Mouse (Mus musculus) hindbrain, embryonic 14.5 days (tissue): ENCODE data around the gene Irak3. TPM values are rescaled to one million over a fixed set of nuclear protein-coding genes. Genes with fewer than 3 reads are reported as not detected.
"Not testable (repeated sequence)": the region's sequence is repeated elsewhere in the genome, so short reads cannot be mapped to it uniquely, and the experiment has no call there.

Experiments used
- ATAC-seq: fragments of 200-750 bp; cut with Nextera tagmentation; 2 replicates; pipeline ENCODE4 v1.8.0; 2017; ENCODE audit warnings: moderate number of reproducible peaks, mild to moderate bottlenecking, moderate TSS enrichment, moderate library complexity; ENCODE audit not compliant: low FRiP score
- DNase-seq: peaks from one replicate; pipeline ENCODE4 v3.0.0-alpha.2; 2015; ENCODE audit warnings: low spot score
- H3K27ac ChIP-seq: fragments of 300-500 bp; sonication (generic); 2 replicates; pipeline ENCODE4 v1.5.1; 2014; ENCODE audit warnings: mild to moderate bottlenecking, moderate library complexity
- H3K27me3 ChIP-seq: fragments of 300-500 bp; sonication (generic); 2 replicates; pipeline ENCODE4 v1.6.1; 2014; ENCODE audit warnings: mild to moderate bottlenecking, low read length, mixed read lengths; ENCODE audit not compliant: control insufficient read depth, insufficient read depth
- H3K36me3 ChIP-seq: fragments of 300-500 bp; sonication (generic); replicated peaks from 2 replicates; pipeline ENCODE4 v1.6.1; 2014; ENCODE audit not compliant: control insufficient read depth, insufficient read depth
- H3K4me1 ChIP-seq: fragments of 300-500 bp; sonication (generic); replicated peaks from 2 replicates; pipeline ENCODE4 v1.6.1; 2014; ENCODE audit warnings: antibody characterized with exemption, low read length, mixed read lengths; ENCODE audit not compliant: control insufficient read depth, insufficient read depth
- H3K4me2 ChIP-seq: fragments of 300-500 bp; sonication (generic); replicated peaks from 2 replicates; pipeline ENCODE4 v1.6.1; 2014; ENCODE audit warnings: mild to moderate bottlenecking, moderate library complexity
- H3K4me3 ChIP-seq: fragments of 300-500 bp; sonication (generic); replicated peaks from 2 replicates; pipeline ENCODE4 v1.5.1; 2014; ENCODE audit warnings: mild to moderate bottlenecking, low read length
- H3K9ac ChIP-seq: fragments of 300-500 bp; sonication (generic); 2 replicates; pipeline ENCODE4 v1.6.1; 2014
- H3K9me3 ChIP-seq: fragments of 300-500 bp; sonication (generic); 2 replicates; pipeline ENCODE4 v1.6.1; 2016; ENCODE audit warnings: low read length; ENCODE audit not compliant: control insufficient read depth
- WGBS: fragments of 180-500 bp; shearing (Covaris S2); extraction: QIAGEN DNeasy Blood & Tissue Kit; methylation state at CpG from one replicate; pipeline ENCODE4 v1.1.7; 2014; 5-methylcytosine and 5-hydroxymethylcytosine counted together
- polyA plus RNA-seq: library from polyadenylated mRNA; unstranded; fragments of >200 nt; fragmentation: Nextera tagmentation; extraction: Ambion mirVana; gene quantifications from 2 replicates; pipeline ENCODE4 v1.2.1, GENCODE M21; 2014

Irak3 gene
- polyA plus RNA-seq, 1 experiment from 2014 or later: 0.51 TPM

DNA sequence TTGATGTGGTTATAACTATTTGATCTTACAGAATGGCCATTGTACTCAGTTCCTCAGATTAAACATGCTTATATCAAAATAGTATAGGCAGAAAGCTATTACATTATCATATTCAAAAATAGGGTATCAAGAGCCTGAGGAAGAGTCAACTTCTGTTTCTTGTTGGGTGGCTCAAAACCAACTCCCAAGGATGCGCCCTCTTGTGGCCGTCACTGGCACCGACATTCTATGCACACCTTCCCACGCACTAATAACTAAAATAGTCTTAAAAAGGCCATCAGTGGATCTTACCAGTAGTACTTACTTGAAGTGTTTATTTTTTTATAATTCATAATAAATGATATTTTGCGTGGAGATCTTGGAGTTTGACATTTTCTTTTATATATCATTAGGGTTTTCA, 29.8 kb upstream of the Irak3 start:
- ATAC-seq: no peak
- no peaks in the 10 kb centered on the region for H3K27me3 ChIP-seq
- DNase-seq: peak; percentile 79
- H3K9ac ChIP-seq: no peak overlapping the region
- no peak overlapping the region for H3K27ac ChIP-seq
- H3K4me1 ChIP-seq: peaks cover 9% of the 10 kb centered on the region; the same call in 1 of the 2 replicates
- 27% methylated on average over 5 of the region's 5 CpGs for WGBS
- H3K4me2 ChIP-seq: no peak overlapping the region
- peaks cover 40% of the 10 kb centered on the region for H3K36me3 ChIP-seq
- no peaks in the 10 kb centered on the region for H3K9me3 ChIP-seq
- no peak overlapping the region for H3K4me3 ChIP-seq

DNA sequence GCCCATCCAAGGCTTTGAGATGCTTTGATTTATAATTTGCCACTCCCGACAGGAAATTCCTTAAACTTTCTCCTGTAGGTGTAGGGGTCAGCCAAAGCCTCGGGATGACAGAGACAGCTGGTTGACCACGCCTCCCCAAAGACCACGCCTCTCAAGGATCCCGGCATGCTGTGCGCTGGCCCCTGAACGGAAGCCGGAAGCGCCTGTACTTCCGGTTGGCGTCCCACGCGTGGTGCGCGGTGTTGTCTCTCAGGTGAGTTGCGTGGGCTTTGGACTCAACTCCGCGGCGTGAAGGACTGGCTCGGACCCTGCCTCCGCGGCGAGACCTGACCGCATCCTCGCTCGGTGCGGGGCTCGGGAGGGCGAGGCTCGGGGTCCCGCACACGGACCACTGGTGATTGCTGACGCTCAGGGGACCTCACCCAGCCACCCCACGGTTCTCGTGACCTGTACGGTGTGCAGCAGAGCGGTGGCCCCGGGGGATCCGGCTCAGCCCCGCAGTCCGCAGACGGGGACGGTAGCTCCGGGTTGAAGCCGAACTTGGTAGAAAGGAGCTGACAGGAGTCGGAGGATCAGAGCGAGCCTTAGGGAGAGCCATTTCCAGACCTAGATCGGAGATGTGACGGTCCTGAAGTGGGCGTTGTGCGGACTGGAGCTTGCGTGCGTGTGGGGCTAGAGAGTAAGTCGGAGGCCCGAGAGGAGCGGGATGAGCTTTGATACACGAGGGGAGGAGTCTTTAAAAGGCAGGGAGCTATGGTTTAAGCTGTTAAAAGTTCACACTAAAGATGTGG, 25.1 kb upstream of the Irak3 start, which contains the start of gene Llph:
Llph (plus strand) TSS at position 200 of the 791 bp plus-strand sequence.
- H3K27ac ChIP-seq: peak within 1 kb of the TSS; percentile 43; the same call in 1 of the 2 replicates
- no peaks in the 10 kb centered on the region for H3K9me3 ChIP-seq
- peak within 1 kb of the TSS; percentile 90 for H3K4me2 ChIP-seq
- no peaks in the 10 kb centered on the region for H3K27me3 ChIP-seq
- ATAC-seq: peak; percentile 95
- H3K9ac ChIP-seq: peak within 1 kb of the TSS; percentile 76
- peak within 1 kb of the TSS; percentile 90 for H3K4me3 ChIP-seq
- H3K4me1 ChIP-seq: peaks cover 9% of the 10 kb centered on the region; the same call in 1 of the 2 replicates
- peak; percentile 86 for DNase-seq
- WGBS: under 1% methylated on average over 57 of the region's 57 CpGs
- H3K36me3 ChIP-seq: peaks cover 44% of the 10 kb centered on the region

DNA sequence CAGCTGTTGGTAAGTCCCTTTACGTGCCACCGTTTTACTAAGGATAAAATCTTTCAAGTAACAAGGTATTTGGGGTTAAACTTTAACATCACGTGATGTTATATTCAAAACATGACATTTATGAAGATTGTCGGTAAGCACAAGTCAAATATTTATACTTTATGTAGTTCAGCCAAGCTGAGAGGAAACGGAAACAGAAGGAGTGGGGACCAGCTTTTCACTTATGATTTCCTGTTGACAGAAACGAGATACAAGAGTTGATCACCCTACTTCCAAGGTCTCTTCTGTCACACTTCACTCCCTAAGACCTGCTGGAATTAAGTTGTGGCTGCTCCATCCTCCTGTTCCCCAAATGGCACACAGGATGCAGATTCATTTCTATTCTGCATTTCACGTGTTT, 18.8 kb upstream of the Irak3 start:
- Histone ChIP-seq H3K27me3 (no peaks in the 10 kb centered on the region), H3K4me1 (no peaks in the 10 kb centered on the region), H3K9me3 (no peaks in the 10 kb centered on the region), H3K36me3 (peaks cover 59% of the 10 kb centered on the region), H3K4me2 (no peak overlapping the region), H3K9ac (no peak overlapping the region), H3K27ac (no peak overlapping the region), H3K4me3 (no peak overlapping the region)
- 87% methylated on average over 7 of the region's 7 CpGs for WGBS
- DNase-seq (no peak), ATAC-seq (no peak)

DNA sequence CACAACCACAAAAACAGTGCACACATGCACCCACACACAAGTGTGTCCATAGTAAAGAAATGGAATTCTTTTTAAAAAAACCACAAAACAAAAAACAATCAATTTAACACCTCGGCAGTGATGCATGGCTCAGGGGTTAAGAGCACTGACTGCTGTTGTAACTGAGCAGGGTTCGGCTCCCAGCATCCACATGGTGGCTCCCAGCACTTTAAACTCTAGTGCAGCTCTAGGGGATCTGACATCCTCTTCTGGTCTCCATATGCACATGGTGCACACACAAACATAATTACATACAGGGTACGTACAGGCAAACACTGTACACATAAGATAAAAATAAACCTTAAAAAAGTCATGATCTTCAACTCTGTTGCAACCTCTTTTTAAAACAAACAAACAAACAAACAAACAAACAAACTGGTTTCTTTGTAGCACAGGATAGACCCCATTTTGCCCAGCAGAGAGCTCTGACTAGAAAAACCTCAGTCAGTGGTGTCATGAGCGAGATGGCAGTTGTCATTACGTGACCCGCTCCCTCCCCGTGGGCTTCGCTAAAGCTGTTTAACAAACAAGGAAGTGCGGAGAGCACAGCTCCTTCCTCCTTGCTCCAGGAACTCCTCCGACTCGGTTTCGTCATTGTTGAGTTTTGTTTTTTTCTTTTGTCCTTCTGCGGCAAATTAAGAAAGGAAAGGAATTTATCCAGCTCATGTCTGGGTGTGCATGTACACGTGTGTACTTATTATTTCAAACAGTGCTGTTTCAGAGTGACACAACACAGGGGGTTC, 17.8 kb upstream of the Irak3 start:
- 86% methylated on average over 14 of the region's 14 CpGs for WGBS
- no peak overlapping the region for H3K4me3 ChIP-seq
- ATAC-seq: no peak

DNA sequence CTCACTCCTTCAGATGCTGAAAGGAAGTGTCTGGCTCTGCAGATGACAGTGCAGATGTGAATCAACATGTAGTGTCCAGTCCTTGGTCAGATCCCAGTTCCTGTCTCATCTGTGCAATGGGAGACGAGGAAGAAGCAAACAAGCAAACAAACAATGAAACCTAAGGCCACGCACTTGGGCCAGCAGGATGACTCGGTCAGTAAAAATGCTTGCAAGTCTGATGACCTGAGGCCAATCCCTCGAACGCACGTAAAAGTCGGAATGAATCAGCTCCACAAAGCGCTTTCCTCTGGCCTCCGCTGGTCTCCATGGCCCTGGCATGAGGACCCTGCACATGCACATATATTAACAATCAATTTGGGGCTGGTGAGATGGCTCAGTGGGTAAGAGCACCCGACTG, 17.1 kb upstream of the Irak3 start:
- H3K4me2 ChIP-seq: no peak overlapping the region
- 94% methylated on average over 10 of the region's 10 CpGs for WGBS
- no peaks in the 10 kb centered on the region for H3K9me3 ChIP-seq
- H3K36me3 ChIP-seq: peaks cover 56% of the 10 kb centered on the region
- H3K27me3 ChIP-seq: no peaks in the 10 kb centered on the region
- H3K9ac ChIP-seq: no peak overlapping the region
- DNase-seq (no peak), ATAC-seq (no peak)
- H3K4me1 ChIP-seq: no peaks in the 10 kb centered on the region
- H3K4me3 ChIP-seq: no peak overlapping the region
- H3K27ac ChIP-seq: no peak overlapping the region

More for the DNA sequence above, 17.8 kb upstream of the Irak3 start:
- Histone ChIP-seq H3K9me3 (no peaks in the 10 kb centered on the region), H3K36me3 (peaks cover 61% of the 10 kb centered on the region), H3K4me1 (no peaks in the 10 kb centered on the region), H3K27me3 (no peaks in the 10 kb centered on the region), H3K4me2 (no peak overlapping the region), H3K27ac (no peak overlapping the region), H3K9ac (no peak overlapping the region)
- no peak for DNase-seq

DNA sequence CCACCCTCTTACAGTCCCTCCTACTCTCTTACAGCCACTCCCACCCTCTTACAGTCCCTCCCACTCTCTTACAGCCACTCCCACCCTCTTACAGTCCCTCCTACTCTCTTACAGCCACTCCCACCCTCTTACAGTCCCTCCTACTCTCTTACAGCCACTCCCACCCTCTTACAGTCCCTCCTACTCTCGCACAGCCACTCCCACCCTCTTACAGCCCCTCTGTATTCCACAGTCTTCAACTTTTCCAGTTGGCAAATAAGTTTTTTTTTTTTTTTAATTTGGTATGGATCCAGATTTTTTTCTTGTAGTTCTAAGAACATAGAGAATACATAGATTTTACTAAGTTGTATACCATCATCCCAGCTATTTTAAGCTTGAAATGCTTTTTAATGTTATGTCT, 15.2 kb upstream of the Irak3 start:
- H3K4me3 ChIP-seq, H3K4me2 ChIP-seq, H3K9me3 ChIP-seq, H3K4me1 ChIP-seq, H3K27me3 ChIP-seq, H3K27ac ChIP-seq, ATAC-seq, DNase-seq, H3K9ac ChIP-seq: not testable (repeated sequence)
- 87% methylated on average over 1 of the region's 1 CpGs for WGBS
- peaks cover 49% of the 10 kb centered on the region for H3K36me3 ChIP-seq

DNA sequence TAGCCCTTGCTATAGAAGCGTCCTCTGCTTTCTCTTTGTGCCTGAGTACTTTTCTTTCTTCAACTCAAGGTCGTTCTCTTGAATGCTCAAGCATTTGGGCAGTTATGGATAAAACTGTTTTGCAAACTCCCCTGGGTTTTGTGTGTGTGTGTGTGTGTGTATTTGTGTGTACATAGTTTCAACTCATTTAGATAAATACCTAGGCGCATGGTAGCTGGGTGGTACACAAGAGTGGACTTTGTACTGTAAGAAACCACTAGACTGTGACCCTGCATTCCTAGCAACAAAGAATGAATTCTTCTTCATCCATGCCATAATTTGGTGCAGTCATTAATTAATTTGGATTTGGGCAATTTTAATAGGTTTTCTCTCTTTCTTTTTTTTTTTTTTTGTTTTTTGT, 8.2 kb upstream of the Irak3 start:
- Histone ChIP-seq H3K9ac (no peak overlapping the region), H3K4me2 (peak overlapping the region; percentile 73; the same call in 1 of the 2 replicates), H3K4me3 (no peak overlapping the region), H3K27ac (no peak overlapping the region), H3K27me3 (no peaks in the 10 kb centered on the region), H3K9me3 (no peaks in the 10 kb centered on the region), H3K4me1 (peaks cover 11% of the 10 kb centered on the region), H3K36me3 (no peaks in the 10 kb centered on the region)
- no peak for ATAC-seq
- WGBS: 93% methylated on average over 3 of the region's 3 CpGs
- DNase-seq: no peak

DNA sequence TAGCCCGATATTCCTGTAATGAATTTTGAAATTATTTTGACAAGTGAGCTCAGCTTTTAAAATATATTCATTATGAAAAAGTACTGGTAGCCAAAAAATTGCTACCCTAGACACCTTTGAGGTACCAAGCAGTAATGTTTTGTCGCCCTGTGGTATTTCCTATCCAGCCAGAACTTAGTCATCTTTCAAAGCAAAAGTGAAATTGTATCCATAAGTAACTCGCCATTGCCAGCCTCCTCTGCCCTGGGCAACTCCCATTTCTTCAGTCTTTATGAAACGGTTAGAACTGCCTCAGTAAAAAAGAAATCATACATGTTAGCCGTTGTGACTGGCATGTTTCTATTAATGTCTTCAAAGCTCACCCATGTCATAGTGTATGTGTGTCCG, 7.6 kb upstream of the Irak3 start:
- Histone ChIP-seq H3K27ac (no peak overlapping the region), H3K36me3 (no peaks in the 10 kb centered on the region), H3K4me3 (peak overlapping the region; percentile 93), H3K9me3 (no peaks in the 10 kb centered on the region), H3K9ac (peak overlapping the region; percentile 6; the same call in 1 of the 2 replicates), H3K27me3 (no peaks in the 10 kb centered on the region), H3K4me2 (peak overlapping the region; percentile 73), H3K4me1 (peaks cover 11% of the 10 kb centered on the region)
- ATAC-seq: no peak
- DNase-seq: no peak
- 75% methylated on average over 6 of the region's 6 CpGs for WGBS
